Mouse (Mus musculus) cerebellum, adult 2 months (tissue): ENCODE measurements around the gene Sowahd.

Source experiments
- CTCF ChIP-seq: fragments of 200-500 bp; IDR thresholded peaks from 2 replicates; pipeline ENCODE4 v1.5.1; 2011; ENCODE audit warnings: low read depth, mild to moderate bottlenecking, control low read depth, low read length, moderate library complexity, borderline replicate concordance; ENCODE audit not compliant: insufficient read depth
- POLR2A ChIP-seq: fragments of 200-500 bp; IDR thresholded peaks from 2 replicates; pipeline ENCODE4 v1.6.1; 2011; ENCODE audit warnings: low read length, control low read depth, borderline replicate concordance; ENCODE audit not compliant: insufficient read depth

DNA sequence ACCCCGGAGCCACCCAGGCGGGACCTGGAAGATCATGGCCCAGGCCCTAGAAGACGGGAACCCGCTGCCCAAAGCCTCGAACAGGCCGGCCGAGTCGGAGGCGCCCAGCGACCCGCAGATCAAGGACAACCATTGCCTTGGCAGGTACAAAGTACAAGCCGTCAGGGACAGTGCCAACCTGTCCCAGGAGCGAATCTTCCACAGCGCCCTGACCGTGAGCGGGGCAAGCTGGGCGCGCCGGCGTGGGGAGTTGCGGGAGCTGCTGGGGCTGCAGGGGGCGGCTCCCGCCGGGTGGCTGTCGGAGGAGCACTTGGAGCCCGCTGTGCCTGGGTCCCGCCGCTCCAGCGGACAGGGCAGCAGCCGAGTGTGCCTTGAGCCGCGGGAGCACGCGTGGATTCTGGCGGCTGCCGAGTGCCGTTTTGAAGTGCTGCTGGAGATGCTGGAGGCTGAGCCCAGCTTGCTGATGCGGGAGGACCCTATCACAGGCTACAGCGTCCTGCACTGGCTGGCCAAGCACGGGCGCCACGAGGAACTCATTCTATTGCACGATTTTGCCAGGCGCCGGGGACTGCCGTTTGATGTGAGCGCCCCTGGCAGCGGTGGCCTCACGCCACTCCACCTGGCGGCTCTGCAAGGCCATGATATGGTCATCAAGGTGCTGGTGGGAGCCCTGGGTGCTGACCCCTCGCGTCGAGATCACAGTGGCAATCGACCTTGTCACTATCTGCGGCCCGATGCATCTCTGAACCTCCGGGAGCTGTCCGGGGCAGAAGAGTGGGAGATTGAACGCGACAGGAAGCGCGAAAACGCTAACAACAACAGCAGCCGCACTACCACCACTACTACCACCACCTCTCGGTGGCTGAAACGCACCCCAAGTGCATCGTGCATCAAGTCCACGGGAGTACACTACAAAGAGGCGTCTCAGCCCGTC lies 512 bp downstream of the Sowahd start:
- TF ChIP-seq POLR2A: no peak
- no peak for TF ChIP-seq CTCF
